Mouse (Mus musculus): Measurements from ENCODE around the gene Pnpla2. TPM values are rescaled to one million over a fixed set of nuclear protein-coding genes. Genes with fewer than 3 reads are reported as not detected.

Pnpla2 gene
- total RNA-seq (2023) = 53.0 TPM

GRCm38 (mm10) chr7:141454967-141455551, at the start of gene Pnpla2:
Gene Pnpla2, plus strand, starts transcription at chr7:141455198.

DNA sequence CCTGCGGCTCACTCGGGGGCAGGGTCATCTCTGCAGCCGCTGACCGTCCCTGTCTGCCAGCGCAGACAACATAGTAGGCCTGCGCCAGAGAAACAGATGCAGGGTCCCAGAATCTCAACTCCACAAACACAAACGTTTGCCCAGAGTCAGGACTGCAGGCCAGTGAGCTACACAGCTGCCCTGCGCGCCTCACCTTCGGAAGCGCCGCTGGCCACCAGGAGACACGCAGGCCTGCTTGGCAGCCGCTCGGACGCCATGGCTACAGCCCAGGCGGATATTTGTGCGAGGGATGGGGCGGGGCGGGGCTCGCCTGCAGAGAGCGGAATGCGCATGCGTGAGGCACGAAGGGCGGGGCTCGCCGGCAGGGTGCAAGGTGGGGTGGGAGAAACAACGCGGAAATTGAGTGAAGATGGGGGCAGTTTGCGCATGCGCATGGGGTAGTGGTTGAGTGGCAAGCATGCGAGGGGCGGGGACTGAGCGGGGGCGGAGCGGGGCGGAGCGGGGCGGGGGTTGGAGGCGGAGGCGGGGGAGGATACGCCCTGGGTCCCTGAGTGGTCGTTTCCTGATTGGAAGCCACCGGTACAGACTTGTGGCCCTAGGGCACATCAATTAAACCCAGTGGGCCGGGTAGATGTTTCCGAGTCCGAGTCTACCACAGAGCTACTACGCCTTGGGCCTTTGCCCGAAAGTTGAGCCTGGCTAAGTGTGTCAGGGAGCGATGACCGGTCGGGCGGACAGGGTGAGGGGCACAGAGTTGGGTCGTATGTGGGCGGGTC, 41.0 kb upstream of the Pnpla2 start, which contains the start of gene Gatd1:
TSS of gene Gatd1 (minus strand) at position 328 of the 776 bp plus-strand sequence.

DNA sequence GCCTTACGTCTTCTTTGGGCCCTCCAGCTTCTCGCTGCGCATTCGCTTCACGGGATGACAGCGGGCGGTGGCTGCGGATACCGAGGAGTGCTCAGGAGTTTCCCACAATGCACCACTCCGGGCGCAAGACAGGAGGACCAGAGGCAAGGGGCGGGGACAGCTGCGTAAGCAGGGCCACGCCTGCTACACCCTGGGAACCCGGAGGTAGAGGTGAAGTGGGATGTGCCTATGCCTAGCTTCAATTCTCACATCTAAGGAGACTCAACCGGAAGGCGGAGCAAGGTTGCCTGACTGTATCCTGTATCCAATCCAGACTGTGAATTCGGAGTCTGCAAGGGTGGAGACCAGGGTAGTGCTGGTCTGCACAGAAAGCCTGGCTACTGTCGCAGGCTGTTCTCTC, 25.7 kb upstream of the Pnpla2 start, which contains the start of gene Cend1:
TSS of gene Cend1 (minus strand) at position 182 of the 400 bp plus-strand sequence.

DNA sequence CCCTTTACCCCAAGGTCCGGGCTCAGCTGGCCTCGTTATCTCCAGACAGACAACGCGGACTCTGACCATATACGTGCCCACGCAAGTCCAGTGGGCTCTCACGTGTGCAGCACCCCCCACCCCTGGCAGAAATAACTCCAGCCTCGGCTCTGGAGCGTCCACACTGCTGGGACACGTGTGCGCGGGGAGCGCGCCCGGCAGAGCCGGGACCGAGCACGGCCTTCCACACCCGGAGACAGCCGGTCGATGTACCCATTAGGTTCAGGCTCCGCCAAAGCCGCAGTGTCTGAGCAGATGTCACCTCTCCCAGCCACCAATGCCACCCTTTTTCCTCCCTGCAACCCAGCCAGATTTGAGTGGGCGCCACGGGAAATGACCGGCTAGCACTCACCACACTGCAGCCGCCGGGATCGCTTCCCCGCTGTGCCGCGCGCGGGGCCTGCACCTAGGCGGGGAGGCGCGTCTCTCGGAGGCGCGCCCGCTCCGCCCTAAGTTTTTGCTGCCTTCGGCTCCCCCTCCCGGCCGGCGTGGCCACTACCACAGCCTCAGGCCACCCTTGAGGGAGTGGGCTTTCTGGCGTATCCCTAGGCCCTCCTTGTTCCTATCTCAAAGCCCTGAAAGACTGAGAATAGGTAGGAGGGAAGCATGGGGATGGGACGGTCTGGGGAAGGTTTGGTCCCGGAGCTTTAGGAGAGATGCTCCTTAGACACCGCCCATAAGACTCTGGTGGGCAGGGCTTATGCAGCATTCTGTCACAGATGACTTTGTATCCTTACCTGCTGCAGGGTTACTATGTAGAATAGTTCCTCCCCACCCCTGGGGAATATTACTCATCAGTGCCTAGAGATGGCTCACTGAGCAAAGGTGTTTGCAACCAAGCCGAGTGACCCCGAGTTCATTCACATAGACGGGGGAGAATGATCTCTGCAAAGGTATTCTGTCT, 17.5 kb upstream of the Pnpla2 start, which contains the start of gene Slc25a22:
TSS of gene Slc25a22 (minus strand) at position 715 of the 943 bp plus-strand sequence.

DNA sequence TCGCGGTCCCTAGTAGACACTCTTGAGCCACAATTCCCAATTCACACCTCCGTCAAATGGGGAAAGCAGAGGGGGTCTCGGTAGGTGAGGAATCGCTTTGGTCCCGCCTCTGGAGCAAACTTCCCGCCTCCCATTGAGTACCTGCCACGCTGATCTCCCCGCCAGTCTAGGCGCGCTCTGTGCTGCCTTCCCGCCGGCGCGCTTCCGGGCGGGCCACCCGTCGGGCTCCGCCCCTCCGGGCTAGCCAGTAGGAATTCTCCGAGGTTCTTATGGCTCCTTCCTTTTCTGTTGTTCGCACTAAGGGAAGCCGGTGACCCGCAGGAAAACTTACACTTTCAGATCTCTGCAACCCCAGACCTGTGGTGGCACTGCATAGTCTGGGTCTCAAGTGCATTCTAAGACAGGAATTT, 11.2 kb upstream of the Pnpla2 start, which contains the start of gene Pidd1:
TSS of gene Pidd1 (minus strand) at position 198 of the 410 bp plus-strand sequence.

DNA sequence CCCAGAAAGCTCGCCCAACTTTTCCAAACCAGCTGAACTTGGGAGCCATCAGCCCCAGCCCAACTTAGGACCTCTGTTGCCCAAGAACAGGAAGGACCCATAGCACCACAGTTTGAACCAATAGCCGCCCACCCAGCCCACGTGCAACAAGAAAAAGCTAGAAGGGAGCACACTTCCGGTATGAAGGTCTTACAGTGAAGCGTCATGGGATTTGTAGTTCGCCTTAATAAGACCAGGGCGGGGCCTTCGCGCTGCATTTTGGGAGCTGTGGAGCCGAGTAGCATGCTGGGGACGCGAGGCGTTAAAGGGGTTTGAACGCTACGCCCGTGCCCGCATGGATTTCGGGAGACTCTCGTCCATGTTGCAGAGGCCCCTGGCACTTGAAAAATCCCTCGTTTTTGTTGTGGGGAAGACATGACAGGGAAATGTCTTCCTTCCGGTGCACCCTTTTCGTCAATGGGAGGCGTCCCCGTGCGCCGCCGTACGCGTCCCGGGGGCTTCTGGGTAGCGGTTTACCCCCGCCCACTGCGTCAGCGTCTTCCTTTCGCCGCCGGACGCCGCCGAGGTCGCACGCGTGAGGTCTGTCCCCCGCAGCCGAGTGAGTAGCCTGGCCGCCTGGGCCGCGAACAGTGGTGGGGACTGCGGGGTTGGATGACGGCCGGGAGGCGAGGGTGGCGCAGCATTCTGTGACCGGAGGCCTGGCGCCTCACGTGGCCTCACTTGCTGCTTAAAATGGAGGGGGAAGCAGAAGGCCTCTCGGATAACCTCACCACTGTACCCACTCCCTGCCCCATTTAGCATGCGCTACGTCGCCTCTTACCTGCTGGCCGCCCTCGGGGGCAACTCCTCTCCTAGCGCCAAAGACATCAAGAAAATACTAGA, 7.6 kb upstream of the Pnpla2 start, which contains the start of gene Rplp2:
TSS of gene Rplp2 (plus strand) at position 261 of the 882 bp plus-strand sequence.

GRCm38 (mm10) chr7:141460391-141461113, 5.6 kb downstream of the Pnpla2 start, which contains the start of gene Cracr2b:
Gene Cracr2b, plus strand, starts transcription at chr7:141461094.

DNA sequence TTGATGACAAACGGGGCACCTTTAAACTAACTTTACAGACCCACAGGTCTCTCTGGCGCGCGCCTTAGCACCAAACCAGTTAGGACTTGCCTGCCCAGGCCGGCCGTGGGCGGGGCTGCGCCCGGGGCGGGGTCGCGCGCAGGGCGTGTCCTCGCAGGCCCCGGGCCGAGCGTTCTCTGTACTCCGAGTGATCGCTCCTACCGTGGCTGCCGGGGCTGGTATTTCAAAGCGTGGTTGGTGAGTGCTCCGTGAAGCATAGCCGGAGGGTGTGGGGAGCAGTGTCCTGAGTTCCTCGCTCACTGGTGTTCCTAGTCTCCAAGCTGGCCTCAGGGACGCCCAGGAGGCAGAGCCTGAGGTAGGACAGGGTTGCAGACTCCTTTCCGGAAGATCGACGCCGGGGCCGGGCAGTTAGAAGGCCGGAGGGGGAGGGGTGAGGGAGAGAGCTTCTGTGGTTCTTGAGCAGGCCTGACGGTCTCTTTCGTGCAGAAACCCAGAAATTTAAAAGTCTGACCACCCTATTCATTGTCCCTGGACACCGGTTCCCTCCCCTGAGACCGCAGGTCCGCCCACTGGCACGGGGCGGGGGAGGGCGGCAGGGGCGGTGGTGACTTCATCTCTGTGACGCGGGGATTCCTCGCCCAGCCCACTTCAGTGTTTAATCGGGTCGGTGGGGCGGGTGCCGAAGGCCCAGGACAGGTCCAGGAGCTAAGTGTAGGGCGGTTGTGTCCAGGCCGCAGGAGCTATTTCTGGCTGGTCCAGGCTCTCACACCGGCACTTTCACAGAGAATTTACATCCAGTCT, 12.4 kb downstream of the Pnpla2 start, which contains the start of gene Cd151:
TSS of gene Cd151 (plus strand) at position 163 of the 801 bp plus-strand sequence.

DNA sequence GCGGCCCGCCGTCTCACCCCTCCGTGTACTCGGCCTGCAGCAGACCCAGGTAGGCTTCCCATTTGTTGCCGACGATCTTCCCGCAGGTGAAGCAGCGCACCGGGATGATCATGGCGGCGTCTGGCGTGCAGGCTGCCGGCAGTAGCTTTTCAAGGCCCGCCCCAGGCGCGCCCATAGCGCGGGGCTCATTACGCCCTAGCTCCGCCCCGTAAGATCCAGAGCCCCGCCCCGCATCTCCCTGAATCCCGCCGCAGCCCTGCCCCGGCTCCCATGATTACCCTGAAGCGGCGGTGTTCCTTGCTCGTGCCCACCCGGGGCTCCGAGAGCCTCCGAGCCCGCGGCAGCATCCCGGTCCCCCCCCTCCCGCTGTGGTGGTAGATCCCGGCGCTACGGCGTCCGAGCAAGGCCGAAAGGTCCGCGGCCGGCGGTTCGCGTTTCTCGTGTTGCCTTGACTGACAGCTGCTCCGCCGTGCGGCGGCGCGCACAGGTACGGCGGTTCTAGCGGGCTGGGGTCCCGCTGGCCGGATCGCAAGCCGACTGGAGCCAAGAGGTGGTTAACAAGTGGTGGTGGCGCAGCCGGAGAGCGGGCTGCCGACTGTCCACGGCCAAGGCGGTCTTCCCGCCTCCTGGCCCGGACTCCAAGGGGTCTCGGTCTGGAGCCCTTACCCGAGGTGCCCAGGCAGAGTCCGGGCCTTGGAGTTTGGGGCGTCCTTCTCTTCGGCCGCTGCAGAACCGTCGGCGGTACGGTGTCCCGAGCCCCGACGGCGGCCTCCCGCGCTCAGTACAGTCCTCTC, 20.2 kb downstream of the Pnpla2 start, which contains the start of the genes Polr2l and Tspan4:
TSS of gene Polr2l (minus strand) at position 122 of the 794 bp plus-strand sequence.
TSS of gene Tspan4 (plus strand) at position 230 of the 794 bp plus-strand sequence.

Other genes with a start within 250 kb of the Pnpla2 start
- gene Lmntd2, start 241.1 kb upstream of the Pnpla2 start, total RNA-seq (2023) = 2.5 TPM
- 8.1 TPM for gene Rassf7, start 239.3 kb upstream of the Pnpla2 start, total RNA-seq (2023)
- gene Phrf1, start 226.4 kb upstream of the Pnpla2 start, total RNA-seq (2023) = 157 TPM
- 57.4 TPM for gene Irf7, start 188.7 kb upstream of the Pnpla2 start, total RNA-seq (2023)
- gene Cdhr5, start 178.4 kb upstream of the Pnpla2 start, total RNA-seq (2023) = not detected
- gene Sct, start 176.1 kb upstream of the Pnpla2 start, total RNA-seq (2023) = not detected
- gene Drd4, start 163.2 kb upstream of the Pnpla2 start, total RNA-seq (2023) = not detected
- gene Deaf1, start 127.5 kb upstream of the Pnpla2 start, total RNA-seq (2023) = 58.1 TPM
- gene Tmem80, start 127.5 kb upstream of the Pnpla2 start, total RNA-seq (2023) = 20.9 TPM
- not detected for gene Eps8l2, start 116.3 kb upstream of the Pnpla2 start, total RNA-seq (2023)
- 97.8 TPM for gene Taldo1, start 63.0 kb upstream of the Pnpla2 start, total RNA-seq (2023)
- 31.1 TPM for gene Gatd1, start 41.1 kb upstream of the Pnpla2 start, total RNA-seq (2023)
- gene Cend1, start 25.7 kb upstream of the Pnpla2 start, total RNA-seq (2023) = not detected
- 67.0 TPM for gene Slc25a22, start 17.3 kb upstream of the Pnpla2 start, total RNA-seq (2023)
- 5.7 TPM for gene Pidd1, start 11.2 kb upstream of the Pnpla2 start, total RNA-seq (2023)
- gene Rplp2, start 7.8 kb upstream of the Pnpla2 start, total RNA-seq (2023) = 3,653 TPM
- 1.0 TPM for gene Cracr2b, start 5.9 kb downstream of the Pnpla2 start, total RNA-seq (2023)
- 6.8 TPM for gene Cd151, start 12.2 kb downstream of the Pnpla2 start, total RNA-seq (2023)
- 16.4 TPM for gene Polr2l, start 19.9 kb downstream of the Pnpla2 start, total RNA-seq (2023)
- 0.95 TPM for gene Tspan4, start 20.0 kb downstream of the Pnpla2 start, total RNA-seq (2023)
- 23.3 TPM for gene Chid1, start 84.7 kb downstream of the Pnpla2 start, total RNA-seq (2023)
- gene Ap2a2, start 107.0 kb downstream of the Pnpla2 start, total RNA-seq (2023) = 41.1 TPM
- gene Muc6, start 200.1 kb downstream of the Pnpla2 start, total RNA-seq (2023) = not detected
- gene Muc2, start 235.1 kb downstream of the Pnpla2 start, total RNA-seq (2023) = 1.0 TPM